Mouse (Mus musculus): ENCODE data around the gene Acsm2. TPM values are rescaled to one million over a fixed set of nuclear protein-coding genes. Genes with fewer than 3 reads are reported as not detected.

Gene Acsm2
- polyA plus RNA-seq, 1 experiment = not detected

DNA sequence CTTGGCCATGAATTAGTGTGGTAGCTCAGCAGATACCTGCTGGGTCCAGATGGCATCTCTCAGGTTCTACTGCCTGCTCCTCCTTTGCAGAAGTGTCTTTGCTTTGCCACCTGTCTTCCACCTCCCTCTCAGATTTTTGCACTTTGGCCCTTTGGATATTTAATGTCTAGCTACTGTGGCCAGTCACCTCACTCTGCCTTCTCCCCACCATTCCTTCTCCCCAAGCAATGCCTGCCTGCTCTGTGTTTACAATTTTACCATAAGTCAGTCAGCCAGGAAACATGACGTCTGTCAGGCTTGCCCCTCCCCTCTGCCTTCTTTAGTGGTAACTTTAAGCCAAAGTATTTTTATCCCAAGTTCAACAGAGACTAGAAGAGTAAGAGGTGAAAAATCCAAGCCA is 62.4 kb downstream of the Acsm2 start:
- no peak for TF ChIP-seq GATA1 (IDR thresholded peaks at IDR 0.05; ENCODE audit: low read length)

DNA sequence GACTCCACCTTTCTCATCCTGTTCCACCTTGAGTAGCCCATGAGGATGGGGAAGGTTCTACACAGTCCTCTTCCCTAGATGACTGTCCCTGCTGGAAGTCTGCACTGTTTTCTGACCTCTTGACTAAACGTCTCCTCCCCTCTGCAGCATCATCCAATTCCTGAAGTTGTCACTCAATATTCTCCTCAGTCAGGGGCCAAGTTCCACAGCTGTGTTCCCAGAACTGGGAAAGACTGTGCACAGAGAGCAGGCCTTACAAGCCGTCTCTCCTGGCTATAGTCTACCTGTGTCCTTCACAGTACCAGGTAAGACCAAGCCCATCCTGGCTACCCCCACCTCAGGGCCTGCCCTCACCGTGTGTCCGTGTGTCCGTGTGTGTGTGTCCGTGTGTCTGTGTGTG is 63.5 kb downstream of the Acsm2 start:
- no peak for TF ChIP-seq GATA1 (IDR thresholded peaks at IDR 0.05; ENCODE audit: low read length)

- TF ChIP-seq GATA1 (IDR thresholded peaks at IDR 0.05; ENCODE audit: low read length) = no peak
Measured at GRCm38 (mm10) chr7:119618209-119618935, 64.2 kb downstream of the Acsm2 start.

DNA sequence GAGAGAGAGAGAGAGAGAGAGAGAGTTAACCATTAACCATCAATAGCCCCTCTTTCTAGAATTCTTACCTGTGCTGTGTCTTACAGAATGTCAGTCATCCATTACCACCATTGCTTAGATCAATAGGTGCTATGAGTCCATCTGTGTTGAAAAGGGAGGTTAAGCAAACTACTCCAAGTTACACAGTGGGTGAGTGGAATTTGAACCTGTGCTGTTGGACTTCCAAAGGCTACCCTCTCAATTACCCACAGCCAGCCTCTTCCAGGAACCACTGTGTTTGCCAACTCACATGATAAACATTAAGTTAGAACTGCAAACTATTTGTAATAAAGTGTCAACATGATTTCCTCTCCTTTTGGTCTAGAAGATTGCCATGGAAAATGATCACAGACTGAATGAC is 66.0 kb downstream of the Acsm2 start:
- no peak for TF ChIP-seq GATA1 (IDR thresholded peaks at IDR 0.05; ENCODE audit: low read length)

DNA sequence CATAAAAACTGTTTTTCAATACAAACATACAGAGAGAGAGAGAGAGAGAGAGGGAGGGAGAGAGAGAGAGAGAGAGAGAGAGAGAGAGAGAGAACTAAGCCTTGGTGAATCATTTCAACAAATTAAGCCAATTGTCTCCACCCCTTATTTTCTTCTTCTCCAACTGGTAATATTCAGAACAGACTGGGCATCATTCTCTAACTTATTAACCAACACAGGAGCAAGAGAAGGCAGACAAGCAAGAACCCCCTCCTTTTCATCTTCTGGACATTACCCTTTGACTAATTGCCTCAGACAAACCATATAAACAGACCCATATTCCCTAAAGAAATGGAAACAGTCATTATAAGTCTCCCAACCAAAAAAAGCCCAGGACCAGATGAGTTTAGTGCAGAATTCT is 84.6 kb downstream of the Acsm2 start:
- TF ChIP-seq GATA1 (IDR thresholded peaks at IDR 0.05; ENCODE audit: low read length) = no peak

- TF ChIP-seq GATA1 (IDR thresholded peaks at IDR 0.05; ENCODE audit: low read length) = no peak
Measured at GRCm38 (mm10) chr7:119642307-119642706, 88.2 kb downstream of the Acsm2 start.

Other genes with a start within 250 kb of the Acsm2 start
- gene Gp2, start 95.1 kb upstream of the Acsm2 start, polyA plus RNA-seq (2012) = not detected in 2 replicates
- gene Umod, start 75.1 kb upstream of the Acsm2 start, polyA plus RNA-seq (2012) = not detected in 2 replicates
- gene Acsm5, start 34.9 kb upstream of the Acsm2 start, polyA plus RNA-seq (2012) = 0.05 TPM in 1 of 2 replicates, not detected in the other
- gene Pdilt, start 30.9 kb upstream of the Acsm2 start, polyA plus RNA-seq (2012) = not detected in 2 replicates
- not detected in 2 replicates for gene Acsm1, start 52.7 kb downstream of the Acsm2 start, polyA plus RNA-seq (2012)
- gene Acsm4, start 135.7 kb downstream of the Acsm2 start, polyA plus RNA-seq (2012) = not detected in 2 replicates
- 72.7 and 84.7 TPM in 2 replicates for gene Thumpd1, start 166.5 kb downstream of the Acsm2 start, polyA plus RNA-seq (2012)
- not detected in 2 replicates for gene Acsm3, start 206.6 kb downstream of the Acsm2 start, polyA plus RNA-seq (2012)
- 3.0 and 3.9 TPM in 2 replicates for gene Rexo5, start 239.7 kb downstream of the Acsm2 start, polyA plus RNA-seq (2012)
- gene Eri2, start 239.7 kb downstream of the Acsm2 start, polyA plus RNA-seq (2012) = 0.95 and 1.1 TPM in 2 replicates